Mouse (Mus musculus): ENCODE results near the gene Gas2. TPM values are rescaled to one million over a fixed set of nuclear protein-coding genes. Genes with fewer than 3 reads are reported as not detected.

The Gas2 gene
- polyA plus RNA-seq, 1 experiment: 2.0 TPM

DNA sequence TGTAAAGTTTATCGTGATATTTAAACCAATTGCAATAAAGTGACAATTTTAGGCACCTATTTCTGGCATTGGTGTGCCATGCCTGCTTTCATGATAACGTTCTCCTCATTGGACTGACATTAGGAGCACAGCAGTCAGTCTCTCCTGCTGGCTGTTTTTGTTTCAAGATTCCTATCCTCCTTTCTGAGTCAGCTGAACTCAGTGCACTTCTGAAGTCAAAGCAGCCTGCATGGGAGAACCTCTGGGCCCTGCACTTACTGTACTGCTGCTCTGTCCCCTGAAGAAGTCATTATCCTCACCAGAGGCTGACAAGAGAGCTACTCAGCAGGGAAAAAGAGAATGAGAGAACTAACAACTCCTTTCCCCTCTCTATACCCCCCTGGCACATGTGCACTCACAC, 33.1 kb downstream of the Gas2 start:
- TF ChIP-seq FLI1 (IDR thresholded peaks at IDR 0.05; ENCODE audit: low read length): no peak
- no peak for TF ChIP-seq GATA1 (IDR thresholded peaks at IDR 0.05; ENCODE audit: borderline replicate concordance, low read length)
- Histone ChIP-seq H3K9me3 (no peaks in the 10 kb centered on the region), H3K36me3 (replicated peaks; ENCODE audit: low read length) (no peaks in the 10 kb centered on the region), H3K27me3 (replicated peaks) (no peaks in the 10 kb centered on the region), H3K4me3 (replicated peaks) (no peak overlapping the region), H3K4me1 (peaks cover 24% of the 10 kb centered on the region)

DNA sequence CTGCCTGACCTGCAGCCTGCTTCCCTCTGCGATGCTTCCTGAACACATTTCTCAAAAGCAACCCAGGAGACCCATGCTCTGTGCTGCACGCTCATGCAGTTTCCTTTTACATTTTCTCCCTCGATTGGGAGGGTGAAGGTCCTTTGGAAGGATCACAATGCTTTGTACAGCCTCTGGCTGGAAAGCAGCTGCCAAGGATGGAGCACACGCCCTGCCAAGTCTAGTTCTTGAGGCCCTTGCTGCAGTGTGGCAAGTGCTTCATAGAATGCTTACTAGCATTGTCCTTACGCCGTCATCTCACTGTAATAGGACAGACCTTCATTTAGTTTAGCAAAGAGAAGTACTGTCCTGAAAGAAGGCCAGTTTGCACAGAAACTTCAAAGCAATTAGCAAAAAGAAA, 37.3 kb downstream of the Gas2 start:
- no peaks in the 10 kb centered on the region for H3K36me3 ChIP-seq (replicated peaks; ENCODE audit: low read length)
- H3K9me3 ChIP-seq: no peaks in the 10 kb centered on the region
- H3K4me1 ChIP-seq: peaks cover 14% of the 10 kb centered on the region
- TF ChIP-seq FLI1 (IDR thresholded peaks at IDR 0.05; ENCODE audit: low read length) (no peak), GATA1 (IDR thresholded peaks at IDR 0.05; ENCODE audit: borderline replicate concordance, low read length) (no peak)
- H3K4me3 ChIP-seq (replicated peaks): no peak overlapping the region
- H3K27me3 ChIP-seq (replicated peaks): no peaks in the 10 kb centered on the region

- Histone ChIP-seq H3K9me3 (no peaks in the 10 kb centered on the region), H3K4me1 (peaks cover 24% of the 10 kb centered on the region), H3K27me3 (replicated peaks) (peaks cover 3% of the 10 kb centered on the region), H3K4me3 (replicated peaks) (peak overlapping the region; percentile 78), H3K36me3 (replicated peaks; ENCODE audit: low read length) (no peaks in the 10 kb centered on the region)
- TF ChIP-seq GATA1 (IDR thresholded peaks at IDR 0.05; ENCODE audit: borderline replicate concordance, low read length) (no peak), FLI1 (IDR thresholded peaks at IDR 0.05; ENCODE audit: low read length) (no peak)
Measured at GRCm38 (mm10) chr7:51913292-51914050, 51.7 kb downstream of the Gas2 start.

DNA sequence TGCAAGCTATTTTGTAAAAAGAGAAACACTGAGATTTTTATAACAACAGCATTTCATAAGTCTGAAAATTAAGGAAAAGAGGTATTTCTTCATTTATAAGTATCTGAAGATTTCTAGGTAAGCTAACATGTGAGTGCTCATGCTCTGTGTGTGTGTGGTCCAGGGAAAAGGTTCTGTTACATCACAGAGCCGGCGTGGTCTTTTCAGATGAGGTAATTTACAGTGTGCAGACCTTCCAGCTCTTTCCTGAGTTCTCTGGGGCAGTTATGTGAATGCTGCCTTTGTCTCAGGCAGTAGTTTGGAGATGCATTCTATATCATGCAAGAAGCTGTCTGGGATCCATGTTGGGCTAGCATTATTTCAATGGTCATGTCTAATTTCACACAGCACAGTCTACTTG, 52.3 kb downstream of the Gas2 start:
- Histone ChIP-seq H3K4me3 (replicated peaks) (no peak overlapping the region), H3K27me3 (replicated peaks) (peaks cover 3% of the 10 kb centered on the region), H3K4me1 (peaks cover 24% of the 10 kb centered on the region), H3K36me3 (replicated peaks; ENCODE audit: low read length) (no peaks in the 10 kb centered on the region), H3K9me3 (no peaks in the 10 kb centered on the region)
- TF ChIP-seq GATA1 (IDR thresholded peaks at IDR 0.05; ENCODE audit: borderline replicate concordance, low read length): no peak
- TF ChIP-seq FLI1 (IDR thresholded peaks at IDR 0.05; ENCODE audit: low read length): no peak

GRCm38 (mm10) chr7:51928761-51929519, 67.1 kb downstream of the Gas2 start:
- no peak for TF ChIP-seq GATA1 (IDR thresholded peaks at IDR 0.05; ENCODE audit: borderline replicate concordance, low read length)
- TF ChIP-seq FLI1 (IDR thresholded peaks at IDR 0.05; ENCODE audit: low read length): no peak
- Histone ChIP-seq H3K4me3 (replicated peaks) (no peak overlapping the region), H3K36me3 (replicated peaks; ENCODE audit: low read length) (no peaks in the 10 kb centered on the region), H3K9me3 (no peaks in the 10 kb centered on the region), H3K27me3 (replicated peaks) (no peaks in the 10 kb centered on the region), H3K4me1 (no peaks in the 10 kb centered on the region)

DNA sequence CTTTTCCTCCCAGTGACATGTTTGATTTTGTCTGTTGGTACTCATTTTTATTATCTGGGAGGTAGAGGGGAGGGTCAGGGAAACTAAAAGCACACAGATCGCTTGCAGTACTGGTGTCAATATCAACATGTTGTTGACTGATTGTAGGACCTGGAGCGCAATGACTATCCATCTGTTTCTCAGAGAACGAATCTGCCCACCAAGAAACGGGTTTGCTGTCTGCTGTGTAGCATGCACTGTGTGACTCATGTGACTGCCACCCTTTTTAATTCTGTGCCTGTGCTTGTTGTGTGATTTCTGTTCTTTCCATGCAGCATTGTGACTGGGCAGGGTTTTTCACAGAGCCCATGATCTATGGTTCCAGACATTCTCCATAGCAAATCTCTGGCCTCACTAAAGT, 69.4 kb downstream of the Gas2 start:
- Histone ChIP-seq H3K27me3 (replicated peaks) (no peaks in the 10 kb centered on the region), H3K4me3 (replicated peaks) (no peak overlapping the region), H3K36me3 (replicated peaks; ENCODE audit: low read length) (no peaks in the 10 kb centered on the region), H3K4me1 (no peaks in the 10 kb centered on the region), H3K9me3 (no peaks in the 10 kb centered on the region)
- no peak for TF ChIP-seq GATA1 (IDR thresholded peaks at IDR 0.05; ENCODE audit: borderline replicate concordance, low read length)
- TF ChIP-seq FLI1 (IDR thresholded peaks at IDR 0.05; ENCODE audit: low read length): no peak

DNA sequence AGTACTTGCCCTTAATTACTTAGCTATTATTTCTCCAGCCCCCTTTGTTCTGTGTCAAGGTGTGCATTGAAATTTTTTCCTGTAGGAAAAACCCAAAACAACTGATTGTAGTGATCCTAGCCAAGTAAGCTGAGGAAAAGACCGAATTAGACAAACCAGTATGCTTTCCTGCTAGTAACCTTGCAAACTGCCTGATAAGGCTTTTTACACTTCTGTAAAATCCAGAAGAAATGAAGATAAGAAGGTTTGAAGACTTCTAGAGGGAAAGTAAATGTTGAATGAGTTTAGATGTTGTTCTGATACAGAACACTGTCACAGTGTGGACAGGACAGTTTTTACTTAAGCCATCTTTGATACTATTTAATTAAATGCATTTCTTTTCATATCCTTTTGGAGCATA, 75.5 kb downstream of the Gas2 start:
- Histone ChIP-seq H3K9me3 (no peaks in the 10 kb centered on the region), H3K4me1 (no peaks in the 10 kb centered on the region), H3K36me3 (replicated peaks; ENCODE audit: low read length) (no peaks in the 10 kb centered on the region), H3K27me3 (replicated peaks) (no peaks in the 10 kb centered on the region), H3K4me3 (replicated peaks) (no peak overlapping the region)
- TF ChIP-seq FLI1 (IDR thresholded peaks at IDR 0.05; ENCODE audit: low read length): no peak
- no peak for TF ChIP-seq GATA1 (IDR thresholded peaks at IDR 0.05; ENCODE audit: borderline replicate concordance, low read length)

- TF ChIP-seq GATA1 (IDR thresholded peaks at IDR 0.05; ENCODE audit: borderline replicate concordance, low read length): no peak
- no peak for TF ChIP-seq FLI1 (IDR thresholded peaks at IDR 0.05; ENCODE audit: low read length)
- H3K4me1 ChIP-seq: no peaks in the 10 kb centered on the region
- no peak overlapping the region for H3K4me3 ChIP-seq (replicated peaks)
Measured at GRCm38 (mm10) chr7:51940461-51940860, 78.6 kb downstream of the Gas2 start.

GRCm38 (mm10) chr7:51955424-51956041, 93.7 kb downstream of the Gas2 start:
- Histone ChIP-seq H3K4me1 (peaks cover 5% of the 10 kb centered on the region; the same call in 1 of the 2 replicates), H3K27me3 (replicated peaks) (no peaks in the 10 kb centered on the region), H3K4me3 (replicated peaks) (no peak overlapping the region), H3K36me3 (replicated peaks; ENCODE audit: low read length) (no peaks in the 10 kb centered on the region), H3K9me3 (no peaks in the 10 kb centered on the region)
- TF ChIP-seq GATA1 (IDR thresholded peaks at IDR 0.05; ENCODE audit: borderline replicate concordance, low read length): no peak
- TF ChIP-seq FLI1 (IDR thresholded peaks at IDR 0.05; ENCODE audit: low read length): no peak

More at GRCm38 (mm10) chr7:51940461-51940860, 78.6 kb downstream of the Gas2 start:
- Histone ChIP-seq H3K27me3 (replicated peaks) (no peaks in the 10 kb centered on the region), H3K9me3 (no peaks in the 10 kb centered on the region), H3K36me3 (replicated peaks; ENCODE audit: low read length) (no peaks in the 10 kb centered on the region)

GRCm38 (mm10) chr7:51957766-51958165, 96.0 kb downstream of the Gas2 start:
- H3K27me3 ChIP-seq (replicated peaks): no peaks in the 10 kb centered on the region
- no peaks in the 10 kb centered on the region for H3K9me3 ChIP-seq
- H3K4me1 ChIP-seq: peaks cover 5% of the 10 kb centered on the region; the same call in 1 of the 2 replicates
- TF ChIP-seq FLI1 (IDR thresholded peaks at IDR 0.05; ENCODE audit: low read length): no peak
- no peak for TF ChIP-seq GATA1 (IDR thresholded peaks at IDR 0.05; ENCODE audit: borderline replicate concordance, low read length)
- H3K36me3 ChIP-seq (replicated peaks; ENCODE audit: low read length): no peaks in the 10 kb centered on the region
- H3K4me3 ChIP-seq (replicated peaks): no peak overlapping the region
